ENCODE assay signal across 1 mouse cellular context in genomic region chr2:112261748-112262653, GRCm38 (mm10).
TF ChIP-seq lines count a peak whose summit lies in the region.

Nop10 (plus strand) TSS chr2:112261926.

TF ChIP-seq in CH12.LX, 34 proteins besides CTCF, POLR2A, EP300 and RAD21 (continued from another document):
- TF ChIP-seq RCOR1 (conservative IDR thresholded peaks at IDR 0.05; ENCODE audit: low read depth, low read length): no peak
- peak; percentile 88 for TF ChIP-seq BHLHE40 (IDR thresholded peaks at IDR 0.05; ENCODE audit: low read depth, low read length)
- TF ChIP-seq SMC3 (IDR thresholded peaks at IDR 0.05; ENCODE audit: low read depth, low read length): peak; percentile 40
- TF ChIP-seq UBTF (IDR thresholded peaks at IDR 0.05; ENCODE audit: low read depth, low read length): no peak
- no peak for TF ChIP-seq ETS1 (conservative IDR thresholded peaks at IDR 0.05; ENCODE audit: low read depth, low read length)
- TF ChIP-seq ZC3H11A (IDR thresholded peaks at IDR 0.05; ENCODE audit: low read depth, low read length): no peak
- 0 out of 2 replicates have a peak, but pooled peaks have one; percentile 54 for TF ChIP-seq JUND (conservative IDR thresholded peaks at IDR 0.05; ENCODE audit: low read depth, low read length)
- peak; percentile 95 for TF ChIP-seq MXI1 (IDR thresholded peaks at IDR 0.05; ENCODE audit: low read depth, low read length)
- no peak for TF ChIP-seq MAZ (IDR thresholded peaks at IDR 0.05; ENCODE audit: low read depth, low read length)
- peak; percentile 47; the same call in 1 of the 2 replicates for TF ChIP-seq E2F4 (IDR thresholded peaks at IDR 0.05; ENCODE audit: insufficient replicate concordance, low read depth, low read length)
